Mouse (Mus musculus): ENCODE measurements around the gene Cit.

DNA sequence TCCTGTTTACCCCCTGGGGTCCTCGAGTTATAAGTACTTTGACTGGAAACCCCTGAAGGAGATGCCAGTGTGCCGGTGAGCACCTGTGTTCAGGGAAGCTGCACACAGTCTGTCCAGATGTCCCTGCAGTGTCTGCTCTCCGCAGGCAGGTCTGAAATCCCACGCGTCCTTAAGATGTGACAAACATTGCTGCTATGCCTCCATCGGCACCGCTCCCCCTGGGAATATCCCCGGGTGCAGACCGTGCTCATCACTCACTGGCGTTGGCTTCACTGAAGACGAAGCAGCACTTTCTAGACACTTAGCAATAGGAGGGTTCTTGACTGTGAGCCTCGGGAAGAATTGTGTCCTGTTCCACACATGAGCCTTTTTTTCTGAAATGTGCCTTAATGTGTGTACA lies 142.2 kb downstream of the Cit start:
- no peak for TF ChIP-seq CTCF (IDR thresholded peaks at IDR 0.05; ENCODE audit: low read depth, low read length)
- no peak for TF ChIP-seq POLR2A (IDR thresholded peaks at IDR 0.05; ENCODE audit: borderline replicate concordance, low read depth, low read length)
